Mouse (Mus musculus) hindbrain, embryonic 14.5 days (tissue): ENCODE results near the gene Cd72. TPM values are rescaled to one million over a fixed set of nuclear protein-coding genes. Genes with fewer than 3 reads are reported as not detected.

Source experiments
- ATAC-seq: fragments of 200-750 bp; cut with Nextera tagmentation; 2 replicates; pipeline ENCODE4 v1.8.0; 2017; ENCODE audit warnings: moderate number of reproducible peaks, mild to moderate bottlenecking, moderate TSS enrichment, moderate library complexity; ENCODE audit not compliant: low FRiP score
- DNase-seq: peaks from one replicate; pipeline ENCODE4 v3.0.0-alpha.2; 2015; ENCODE audit warnings: low spot score
- H3K27ac ChIP-seq: fragments of 300-500 bp; sonication (generic); 2 replicates; pipeline ENCODE4 v1.5.1; 2014; ENCODE audit warnings: mild to moderate bottlenecking, moderate library complexity
- H3K27me3 ChIP-seq: fragments of 300-500 bp; sonication (generic); 2 replicates; pipeline ENCODE4 v1.6.1; 2014; ENCODE audit warnings: mild to moderate bottlenecking, low read length, mixed read lengths; ENCODE audit not compliant: control insufficient read depth, insufficient read depth
- H3K36me3 ChIP-seq: fragments of 300-500 bp; sonication (generic); replicated peaks from 2 replicates; pipeline ENCODE4 v1.6.1; 2014; ENCODE audit not compliant: control insufficient read depth, insufficient read depth
- H3K4me1 ChIP-seq: fragments of 300-500 bp; sonication (generic); replicated peaks from 2 replicates; pipeline ENCODE4 v1.6.1; 2014; ENCODE audit warnings: antibody characterized with exemption, low read length, mixed read lengths; ENCODE audit not compliant: control insufficient read depth, insufficient read depth
- H3K4me2 ChIP-seq: fragments of 300-500 bp; sonication (generic); replicated peaks from 2 replicates; pipeline ENCODE4 v1.6.1; 2014; ENCODE audit warnings: mild to moderate bottlenecking, moderate library complexity
- H3K4me3 ChIP-seq: fragments of 300-500 bp; sonication (generic); replicated peaks from 2 replicates; pipeline ENCODE4 v1.5.1; 2014; ENCODE audit warnings: mild to moderate bottlenecking, low read length
- H3K9ac ChIP-seq: fragments of 300-500 bp; sonication (generic); 2 replicates; pipeline ENCODE4 v1.6.1; 2014
- H3K9me3 ChIP-seq: fragments of 300-500 bp; sonication (generic); 2 replicates; pipeline ENCODE4 v1.6.1; 2016; ENCODE audit warnings: low read length; ENCODE audit not compliant: control insufficient read depth
- WGBS: fragments of 180-500 bp; shearing (Covaris S2); extraction: QIAGEN DNeasy Blood & Tissue Kit; methylation state at CpG from one replicate; pipeline ENCODE4 v1.1.7; 2014; 5-methylcytosine and 5-hydroxymethylcytosine counted together
- polyA plus RNA-seq: library from polyadenylated mRNA; unstranded; fragments of >200 nt; fragmentation: Nextera tagmentation; extraction: Ambion mirVana; gene quantifications from 2 replicates; pipeline ENCODE4 v1.2.1, GENCODE M21; 2014

The Cd72 gene
- polyA plus RNA-seq, 1 experiment from 2014 or later, result 7.5 TPM

GRCm38 (mm10) chr4:43402212-43402611 is 52.2 kb downstream of the Cd72 start:
- no peaks in the 10 kb centered on the region for H3K27me3 ChIP-seq
- H3K9me3 ChIP-seq, result no peaks in the 10 kb centered on the region
- peaks cover 22% of the 10 kb centered on the region for H3K4me1 ChIP-seq
- no peak overlapping the region for H3K4me2 ChIP-seq
- no peak overlapping the region for H3K27ac ChIP-seq
- no peak overlapping the region for H3K4me3 ChIP-seq
- ATAC-seq (no peak), DNase-seq (no peak)
- no peaks in the 10 kb centered on the region for H3K36me3 ChIP-seq
- WGBS, result 90% methylated on average over 9 of the region's 9 CpGs
- no peak overlapping the region for H3K9ac ChIP-seq

GRCm38 (mm10) chr4:43401486-43401885 is 52.9 kb downstream of the Cd72 start:
- H3K4me2 ChIP-seq, result no peak overlapping the region

DNA sequence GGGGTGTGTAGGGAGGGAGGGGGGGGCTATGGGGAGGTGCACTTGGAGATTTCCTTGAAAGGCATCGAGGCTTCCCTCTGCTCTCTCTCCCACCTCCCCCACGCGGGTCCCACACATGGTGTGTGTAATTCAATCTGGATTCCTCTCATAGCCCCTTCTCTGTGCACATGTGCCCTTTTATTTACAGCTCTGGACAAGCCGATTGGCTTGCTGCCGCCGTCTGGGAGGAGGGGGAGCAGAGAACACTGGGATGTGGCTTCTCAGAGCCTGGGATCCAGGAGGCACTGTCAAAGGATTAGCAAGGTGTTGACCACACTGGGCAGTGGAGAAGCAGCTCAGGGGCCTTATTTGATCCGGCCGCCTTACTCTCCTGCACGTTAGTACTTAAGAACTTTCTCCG is 53.5 kb downstream of the Cd72 start:
- Histone ChIP-seq H3K4me1 (peaks cover 21% of the 10 kb centered on the region), H3K9ac (no peak overlapping the region), H3K27me3 (no peaks in the 10 kb centered on the region), H3K9me3 (no peaks in the 10 kb centered on the region), H3K36me3 (no peaks in the 10 kb centered on the region), H3K4me3 (no peak overlapping the region), H3K4me2 (no peak overlapping the region), H3K27ac (no peak overlapping the region)
- ATAC-seq, result no peak
- WGBS, result 39% methylated on average over 10 of the region's 10 CpGs
- DNase-seq, result no peak

More at GRCm38 (mm10) chr4:43401486-43401885, 52.9 kb downstream of the Cd72 start:
- WGBS, result 89% methylated on average over 10 of the region's 10 CpGs
- no peaks in the 10 kb centered on the region for H3K9me3 ChIP-seq
- DNase-seq (no peak), ATAC-seq (no peak)
- no peak overlapping the region for H3K27ac ChIP-seq
- H3K36me3 ChIP-seq, result no peaks in the 10 kb centered on the region
- no peak overlapping the region for H3K9ac ChIP-seq
- H3K27me3 ChIP-seq, result no peaks in the 10 kb centered on the region
- no peak overlapping the region for H3K4me3 ChIP-seq
- H3K4me1 ChIP-seq, result peaks cover 22% of the 10 kb centered on the region

DNA sequence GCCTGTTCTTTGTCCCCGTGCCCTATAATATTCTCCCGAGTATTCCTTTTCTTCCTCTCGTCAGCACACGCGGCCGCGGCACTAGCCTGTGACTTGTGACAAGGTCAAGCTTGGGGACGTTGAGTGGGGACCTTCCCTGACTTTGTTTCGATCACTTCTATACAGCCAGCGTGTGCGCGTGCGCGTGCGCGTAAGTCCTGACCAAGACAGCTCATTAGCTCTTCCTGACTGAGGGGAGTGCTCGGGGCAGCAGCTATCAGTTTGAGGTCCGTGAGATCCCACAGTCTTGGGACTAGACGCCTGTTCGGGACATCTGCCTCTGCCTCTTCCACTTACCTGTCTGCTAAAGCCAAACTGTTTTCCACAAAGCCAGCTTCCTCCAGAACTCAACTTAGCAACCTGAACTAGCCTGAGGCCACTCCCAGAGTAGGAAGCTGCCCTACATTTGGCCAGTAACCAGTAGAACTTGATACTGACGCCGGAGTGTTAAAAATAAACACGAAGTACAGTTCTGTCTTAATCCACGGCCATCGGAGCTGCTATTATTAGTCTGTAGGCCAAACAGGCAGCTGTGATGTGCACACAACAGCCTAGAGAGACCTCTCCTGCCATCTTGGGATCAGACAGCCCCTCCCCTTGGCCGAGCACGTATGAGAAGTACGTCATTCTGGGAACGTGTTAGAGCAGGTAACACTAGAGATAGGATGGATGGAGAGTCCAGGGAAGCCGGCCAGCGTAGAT is 54.9 kb downstream of the Cd72 start:
- H3K4me2 ChIP-seq, result peak overlapping the region; percentile 36; the same call in 1 of the 2 replicates
- no peak overlapping the region for H3K4me3 ChIP-seq
- H3K36me3 ChIP-seq, result no peaks in the 10 kb centered on the region
- peaks cover 15% of the 10 kb centered on the region for H3K4me1 ChIP-seq
- peak overlapping the region; percentile 40; the same call in 1 of the 2 replicates for H3K27ac ChIP-seq
- ATAC-seq (0 out of 2 replicates have a peak, but pooled peaks have one; percentile 14), DNase-seq (no peak)
- H3K9ac ChIP-seq, result no peak overlapping the region
- H3K9me3 ChIP-seq, result no peaks in the 10 kb centered on the region
- no peaks in the 10 kb centered on the region for H3K27me3 ChIP-seq
- WGBS, result 74% methylated on average over 31 of the region's 31 CpGs

DNA sequence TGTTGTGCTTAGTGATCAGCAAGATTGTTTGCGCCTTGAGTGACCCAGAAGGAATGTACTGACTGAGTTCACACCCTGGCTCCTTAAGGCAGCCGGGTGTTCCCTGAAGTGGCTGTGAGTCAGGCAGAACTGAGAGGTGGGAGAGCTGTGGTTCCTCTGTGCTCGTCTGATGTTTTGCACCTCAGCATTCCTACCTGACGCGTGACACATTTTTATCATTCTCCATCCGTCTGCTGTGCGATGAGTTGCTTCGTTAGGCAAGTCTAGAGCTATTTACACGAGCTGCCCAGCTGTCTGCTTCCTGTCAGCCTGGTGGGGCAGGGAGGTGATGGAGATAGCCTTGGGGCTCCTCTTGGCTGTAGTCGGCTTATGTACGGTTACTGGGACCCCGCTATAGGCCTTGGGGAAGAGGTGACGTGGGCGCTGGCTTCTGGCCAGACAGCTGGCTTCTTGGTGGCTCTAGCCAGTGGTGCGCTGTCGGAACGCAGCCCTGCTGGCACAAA is 55.5 kb downstream of the Cd72 start:
- Histone ChIP-seq H3K9ac (no peak overlapping the region), H3K4me2 (peak overlapping the region; percentile 36), H3K4me3 (no peak overlapping the region), H3K27ac (peak overlapping the region; percentile 40), H3K4me1 (peaks cover 15% of the 10 kb centered on the region), H3K27me3 (no peaks in the 10 kb centered on the region), H3K9me3 (no peaks in the 10 kb centered on the region), H3K36me3 (no peaks in the 10 kb centered on the region)
- peak; percentile 48; the same call in 1 of the 2 replicates for ATAC-seq
- 41% methylated on average over 17 of the region's 17 CpGs for WGBS
- peak; percentile 65 for DNase-seq

DNA sequence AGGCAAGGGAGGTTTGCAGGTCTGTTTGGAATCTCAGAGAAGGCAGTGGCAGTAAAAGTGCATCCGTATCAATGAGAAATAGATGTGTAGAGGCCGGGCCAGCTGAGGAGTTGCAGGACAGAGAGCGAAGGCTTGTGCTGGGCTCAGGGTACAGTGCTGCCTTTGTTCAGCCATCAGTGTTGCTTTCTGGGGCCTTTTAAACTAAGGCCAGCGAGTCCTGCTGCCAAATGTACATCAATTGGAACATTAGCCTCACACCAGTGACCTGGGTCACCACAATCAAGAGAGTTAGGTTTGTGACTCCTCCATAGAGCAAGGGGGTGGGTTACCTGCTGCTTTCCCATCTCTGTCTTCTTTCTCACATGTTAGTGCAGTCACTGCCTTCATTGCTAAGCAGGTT is 56.4 kb downstream of the Cd72 start:
- Histone ChIP-seq H3K4me1 (peaks cover 15% of the 10 kb centered on the region), H3K27ac (peak overlapping the region; percentile 40; the same call in 1 of the 2 replicates), H3K36me3 (no peaks in the 10 kb centered on the region), H3K9ac (no peak overlapping the region), H3K4me3 (no peak overlapping the region), H3K27me3 (no peaks in the 10 kb centered on the region), H3K4me2 (no peak overlapping the region), H3K9me3 (no peaks in the 10 kb centered on the region)
- ATAC-seq (no peak), DNase-seq (peak; percentile 27)
- WGBS, result 68% methylated on average over 4 of the region's 4 CpGs

Other genes starting within 250 kb of the Cd72 start
- gene Atp8b5, start 187.5 kb downstream of the Cd72 start, polyA plus RNA-seq, result 0.27 and 0.60 TPM in 2 replicates
- gene Rusc2, start 72.6 kb downstream of the Cd72 start, polyA plus RNA-seq, result 58.3 and 58.5 TPM in 2 replicates
- gene Fam166b, start 25.5 kb downstream of the Cd72 start, polyA plus RNA-seq, result 1.6 and 2.2 TPM in 2 replicates
- 21.8 and 22.6 TPM in 2 replicates for gene Tesk1, start 12.7 kb downstream of the Cd72 start, polyA plus RNA-seq
- gene Sit1, start 29.1 kb upstream of the Cd72 start, polyA plus RNA-seq, result not detected in 2 replicates
- gene Ccdc107, start 38.3 kb upstream of the Cd72 start, polyA plus RNA-seq, result 80.3 and 92.0 TPM in 2 replicates
- 4.7 and 6.1 TPM in 2 replicates for gene Arhgef39, start 45.1 kb upstream of the Cd72 start, polyA plus RNA-seq
- 0.16 and 0.26 TPM in 2 replicates for gene Car9, start 52.3 kb upstream of the Cd72 start, polyA plus RNA-seq
- gene Tpm2, start 69.1 kb upstream of the Cd72 start, polyA plus RNA-seq, result 9.1 and 10.8 TPM in 2 replicates
- 80.0 and 82.3 TPM in 2 replicates for gene Creb3, start 107.7 kb upstream of the Cd72 start, polyA plus RNA-seq
- gene Tln1, start 108.1 kb upstream of the Cd72 start, polyA plus RNA-seq, result 57.5 and 62.8 TPM in 2 replicates
- gene Rgp1, start 124.1 kb upstream of the Cd72 start, polyA plus RNA-seq, result 21.7 and 25.2 TPM in 2 replicates
- gene Gba2, start 124.2 kb upstream of the Cd72 start, polyA plus RNA-seq, result 44.5 and 49.7 TPM in 2 replicates
- gene Msmp, start 129.9 kb upstream of the Cd72 start, polyA plus RNA-seq, result 1.0 and 1.9 TPM in 2 replicates
- 13.3 and 14.2 TPM in 2 replicates for gene Npr2, start 177.3 kb upstream of the Cd72 start, polyA plus RNA-seq
- gene Spag8, start 199.0 kb upstream of the Cd72 start, polyA plus RNA-seq, result 5.5 and 9.3 TPM in 2 replicates
- gene Hint2, start 201.8 kb upstream of the Cd72 start, polyA plus RNA-seq, result 70.1 and 77.0 TPM in 2 replicates
- 8.7 and 10.5 TPM in 2 replicates for gene Tmem8b, start 214.3 kb upstream of the Cd72 start, polyA plus RNA-seq
- 1.9 and 2.2 TPM in 2 replicates for gene Fam221b, start 214.5 kb upstream of the Cd72 start, polyA plus RNA-seq
- not detected in 2 replicates for gene Olfr70, start 246.2 kb upstream of the Cd72 start, polyA plus RNA-seq